Mouse (Mus musculus) heart, embryonic 12.5 days (tissue): ENCODE data around the gene Gbx1. TPM values are rescaled to one million over a fixed set of nuclear protein-coding genes. Genes with fewer than 3 reads are reported as not detected.

Source experiments
- ATAC-seq: fragments of 200-750 bp; cut with Nextera tagmentation; 2 replicates; pipeline ENCODE4 v1.8.0; 2017; ENCODE audit warnings: moderate TSS enrichment, moderate library complexity; ENCODE audit not compliant: insufficient number of reproducible peaks, low FRiP score
- H3K27ac ChIP-seq: fragments of 300-500 bp; sonication (generic); 2 replicates; pipeline ENCODE4 v1.5.1; 2016; ENCODE audit warnings: mild to moderate bottlenecking, moderate library complexity; ENCODE audit not compliant: poor library complexity, severe bottlenecking
- H3K27me3 ChIP-seq: fragments of 300-500 bp; sonication (generic); replicated peaks from 2 replicates; pipeline ENCODE4 v1.6.1; 2016; ENCODE audit warnings: mild to moderate bottlenecking, moderate library complexity
- H3K36me3 ChIP-seq: fragments of 300-500 bp; sonication (generic); 2 replicates; pipeline ENCODE4 v1.6.1; 2016; ENCODE audit warnings: mild to moderate bottlenecking, moderate library complexity
- H3K4me1 ChIP-seq: fragments of 300-500 bp; sonication (generic); replicated peaks from 2 replicates; pipeline ENCODE4 v1.6.1; 2016; ENCODE audit warnings: mild to moderate bottlenecking
- H3K4me2 ChIP-seq: fragments of 300-500 bp; sonication (generic); 2 replicates; pipeline ENCODE4 v1.6.1; 2016; ENCODE audit warnings: mild to moderate bottlenecking, moderate library complexity
- H3K4me3 ChIP-seq: fragments of 300-500 bp; sonication (generic); 2 replicates; pipeline ENCODE4 v1.5.1; 2016; ENCODE audit warnings: mild to moderate bottlenecking
- H3K9ac ChIP-seq: fragments of 300-500 bp; sonication (generic); 2 replicates; pipeline ENCODE4 v1.6.1; 2016; ENCODE audit warnings: mild to moderate bottlenecking, moderate library complexity
- H3K9me3 ChIP-seq: fragments of 300-500 bp; sonication (generic); replicated peaks from 2 replicates; pipeline ENCODE4 v1.6.1; 2016; ENCODE audit warnings: mild to moderate bottlenecking, moderate library complexity
- WGBS: fragments of 180-500 bp; shearing (Covaris S2); methylation state at CpG from one replicate; pipeline ENCODE4 v1.1.7; 2016; 5-methylcytosine and 5-hydroxymethylcytosine counted together
- polyA plus RNA-seq: library from polyadenylated mRNA; unstranded; fragments of >200 nt; fragmentation: Nextera tagmentation; extraction: Ambion mirVana; gene quantifications from 2 replicates; pipeline ENCODE4 v1.2.1, GENCODE M21; 2016

Gene Gbx1
- polyA plus RNA-seq, 1 experiment from 2014 or later = not detected

GRCm38 (mm10) chr5:24524522-24524921 lies 2.5 kb downstream of the Gbx1 start:
- Histone ChIP-seq H3K4me2 (no peak overlapping the region), H3K36me3 (no peaks in the 10 kb centered on the region), H3K9ac (no peak overlapping the region), H3K27ac (no peak overlapping the region), H3K27me3 (peaks cover 96% of the 10 kb centered on the region), H3K9me3 (no peaks in the 10 kb centered on the region), H3K4me3 (no peak overlapping the region), H3K4me1 (peaks cover 15% of the 10 kb centered on the region)
- WGBS = 12% methylated on average over 4 of the region's 4 CpGs
- no peak for ATAC-seq

GRCm38 (mm10) chr5:24523806-24524205 lies 3.2 kb downstream of the Gbx1 start:
- no peak overlapping the region for H3K27ac ChIP-seq
- no peak overlapping the region for H3K9ac ChIP-seq
- no peaks in the 10 kb centered on the region for H3K9me3 ChIP-seq
- no peak overlapping the region for H3K4me2 ChIP-seq
- 64% methylated on average over 8 of the region's 8 CpGs for WGBS
- H3K27me3 ChIP-seq = peaks cover 93% of the 10 kb centered on the region
- no peak for ATAC-seq
- H3K4me3 ChIP-seq = no peak overlapping the region
- no peaks in the 10 kb centered on the region for H3K36me3 ChIP-seq
- peaks cover 15% of the 10 kb centered on the region for H3K4me1 ChIP-seq

DNA sequence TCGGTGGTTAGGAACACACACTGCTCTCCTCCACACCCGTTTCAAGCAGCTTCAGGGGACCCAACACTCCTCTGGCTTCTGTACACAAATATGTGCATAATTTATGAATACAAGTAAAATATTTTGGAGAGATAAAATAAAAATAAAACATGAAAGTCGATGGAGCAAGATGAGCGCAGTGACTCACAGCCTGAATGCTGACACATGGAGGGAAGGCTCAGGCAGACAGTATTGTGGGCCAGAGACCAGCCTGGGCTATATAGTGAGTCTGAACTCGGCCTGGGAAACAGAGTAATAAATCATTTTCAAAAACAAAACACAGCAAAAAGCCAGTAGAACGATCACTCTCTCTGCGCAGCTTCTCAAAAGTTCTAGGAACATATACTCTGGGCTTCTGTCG lies 5.6 kb downstream of the Gbx1 start:
- ATAC-seq = no peak
- no peaks in the 10 kb centered on the region for H3K36me3 ChIP-seq
- 62% methylated on average over 8 of the region's 8 CpGs for WGBS
- H3K9ac ChIP-seq = no peak overlapping the region
- no peak overlapping the region for H3K27ac ChIP-seq
- no peaks in the 10 kb centered on the region for H3K9me3 ChIP-seq
- no peak overlapping the region for H3K4me2 ChIP-seq
- peaks cover 88% of the 10 kb centered on the region for H3K27me3 ChIP-seq
- peaks cover 6% of the 10 kb centered on the region for H3K4me1 ChIP-seq
- no peak overlapping the region for H3K4me3 ChIP-seq

- Histone ChIP-seq H3K27ac (no peak overlapping the region), H3K9me3 (peaks cover 4% of the 10 kb centered on the region; the same call in 1 of the 2 replicates), H3K4me2 (no peak overlapping the region), H3K36me3 (no peaks in the 10 kb centered on the region), H3K9ac (no peak overlapping the region), H3K4me1 (peaks cover 9% of the 10 kb centered on the region; the same call in 1 of the 2 replicates), H3K27me3 (peaks cover 16% of the 10 kb centered on the region), H3K4me3 (no peak overlapping the region)
- peak; percentile 53; the same call in 1 of the 2 replicates for ATAC-seq
- 32% methylated on average over 8 of the region's 8 CpGs for WGBS
These were observed 14.7 kb downstream of the Gbx1 start for GRCm38 (mm10) chr5:24512271-24512670.

- H3K9me3 ChIP-seq = peaks cover 4% of the 10 kb centered on the region; the same call in 1 of the 2 replicates
- no peak overlapping the region for H3K4me3 ChIP-seq
- H3K4me1 ChIP-seq = peaks cover 9% of the 10 kb centered on the region; the same call in 1 of the 2 replicates
- ATAC-seq = no peak
- no peak overlapping the region for H3K9ac ChIP-seq
- WGBS = 49% methylated on average over 11 of the region's 11 CpGs
- no peak overlapping the region for H3K27ac ChIP-seq
- H3K27me3 ChIP-seq = peaks cover 21% of the 10 kb centered on the region; the same call in 1 of the 2 replicates
- H3K4me2 ChIP-seq = no peak overlapping the region
- no peaks in the 10 kb centered on the region for H3K36me3 ChIP-seq
These were observed 16.4 kb downstream of the Gbx1 start for GRCm38 (mm10) chr5:24510635-24511034.

DNA sequence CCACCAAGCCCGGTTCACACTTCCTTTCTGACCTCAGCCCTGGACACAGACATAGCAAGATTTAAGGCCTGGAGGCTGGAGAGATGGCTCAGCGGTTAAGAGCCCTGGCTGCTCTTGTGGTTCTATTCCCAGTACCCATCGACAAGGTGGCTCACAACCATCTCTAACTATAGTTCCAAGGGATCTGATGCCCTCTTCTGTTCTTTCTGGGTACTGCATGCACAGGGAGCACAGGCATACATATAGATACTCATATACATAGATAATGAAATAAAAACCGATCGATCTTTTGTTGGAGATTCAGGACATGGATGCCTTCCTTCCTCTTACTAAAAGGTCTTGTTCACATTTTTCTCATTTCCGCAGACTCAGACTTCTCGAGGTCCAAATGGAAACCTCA lies 18.6 kb downstream of the Gbx1 start:
- H3K36me3 ChIP-seq = no peaks in the 10 kb centered on the region
- no peak overlapping the region for H3K4me3 ChIP-seq
- 86% methylated on average over 7 of the region's 7 CpGs for WGBS
- H3K27ac ChIP-seq = no peak overlapping the region
- peaks cover 4% of the 10 kb centered on the region; the same call in 1 of the 2 replicates for H3K9me3 ChIP-seq
- no peak overlapping the region for H3K4me2 ChIP-seq
- ATAC-seq = no peak
- H3K4me1 ChIP-seq = peaks cover 19% of the 10 kb centered on the region
- H3K27me3 ChIP-seq = peaks cover 36% of the 10 kb centered on the region
- H3K9ac ChIP-seq = no peak overlapping the region

DNA sequence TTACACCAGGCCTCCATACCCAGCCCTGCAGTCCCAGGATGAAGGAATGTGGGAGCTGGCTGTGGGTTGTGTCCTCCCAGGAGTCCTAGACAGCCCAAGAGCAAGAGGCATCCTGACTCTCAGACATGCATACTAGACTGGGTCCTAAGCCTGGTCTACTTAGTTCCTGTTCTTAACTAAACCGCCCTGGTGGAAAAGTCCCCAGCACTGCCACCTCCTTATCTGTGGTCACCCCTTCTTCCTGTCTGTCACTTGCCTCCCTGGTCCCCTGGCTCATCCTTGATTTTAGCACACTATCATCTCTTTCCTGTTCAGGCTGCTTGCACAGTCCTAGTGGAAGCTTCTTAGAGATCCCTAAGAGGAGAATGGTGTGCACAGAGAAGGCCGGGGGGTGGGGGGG lies 21.5 kb downstream of the Gbx1 start:
- peaks cover 41% of the 10 kb centered on the region for H3K27me3 ChIP-seq
- ATAC-seq = no peak
- WGBS = 27% methylated on average over 2 of the region's 2 CpGs

DNA sequence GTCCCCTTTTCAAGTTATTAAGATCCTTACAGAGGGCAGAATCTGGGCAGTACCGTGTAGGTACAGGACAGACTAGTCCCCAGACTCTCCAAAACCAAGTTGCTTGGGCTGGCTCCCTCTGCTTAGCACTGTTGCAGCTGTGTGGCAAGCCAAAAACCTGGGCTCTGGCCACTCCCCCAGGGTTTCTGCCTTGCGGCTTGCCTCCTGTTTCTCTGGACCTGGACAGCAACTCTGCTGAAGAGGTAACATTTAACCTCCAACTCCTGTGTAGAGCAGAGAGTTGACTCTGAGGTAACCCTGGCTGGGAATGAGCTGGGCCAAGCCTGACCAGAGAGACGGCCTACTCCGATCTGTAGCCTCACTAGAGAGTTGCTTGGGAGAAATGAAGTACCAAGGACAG lies 24.2 kb downstream of the Gbx1 start:
- Histone ChIP-seq H3K27ac (no peak overlapping the region), H3K9me3 (no peaks in the 10 kb centered on the region), H3K4me3 (no peak overlapping the region), H3K27me3 (peaks cover 41% of the 10 kb centered on the region), H3K4me2 (no peak overlapping the region), H3K4me1 (peaks cover 14% of the 10 kb centered on the region), H3K36me3 (peaks cover 47% of the 10 kb centered on the region), H3K9ac (no peak overlapping the region)
- no peak for ATAC-seq
- WGBS = 72% methylated on average over 4 of the region's 4 CpGs

More for the DNA sequence above, 21.5 kb downstream of the Gbx1 start:
- no peak overlapping the region for H3K9ac ChIP-seq
- no peak overlapping the region for H3K27ac ChIP-seq
- H3K36me3 ChIP-seq = peaks cover 19% of the 10 kb centered on the region
- H3K4me1 ChIP-seq = peaks cover 14% of the 10 kb centered on the region
- no peak overlapping the region for H3K4me2 ChIP-seq
- H3K4me3 ChIP-seq = no peak overlapping the region
- peaks cover 4% of the 10 kb centered on the region; the same call in 1 of the 2 replicates for H3K9me3 ChIP-seq

GRCm38 (mm10) chr5:24500851-24501250 lies 26.2 kb downstream of the Gbx1 start:
- Histone ChIP-seq H3K9ac (no peak overlapping the region), H3K4me3 (no peak overlapping the region), H3K27ac (no peak overlapping the region), H3K36me3 (peaks cover 64% of the 10 kb centered on the region), H3K9me3 (no peaks in the 10 kb centered on the region), H3K4me1 (peaks cover 14% of the 10 kb centered on the region), H3K27me3 (peaks cover 32% of the 10 kb centered on the region), H3K4me2 (no peak overlapping the region)
- WGBS = 86% methylated on average over 11 of the region's 11 CpGs
- ATAC-seq = no peak

- Histone ChIP-seq H3K27ac (no peak overlapping the region), H3K9ac (no peak overlapping the region), H3K9me3 (no peaks in the 10 kb centered on the region), H3K4me3 (no peak overlapping the region), H3K27me3 (peaks cover 16% of the 10 kb centered on the region), H3K36me3 (peaks cover 82% of the 10 kb centered on the region), H3K4me2 (no peak overlapping the region), H3K4me1 (0 out of 2 replicates have a peak, but pooled peaks cover 5% of the 10 kb centered on the region)
- ATAC-seq = no peak
- WGBS = 86% methylated on average over 10 of the region's 10 CpGs
These were observed 27.9 kb downstream of the Gbx1 start for GRCm38 (mm10) chr5:24499113-24499512.

GRCm38 (mm10) chr5:24497526-24497925 lies 29.5 kb downstream of the Gbx1 start:
- no peak overlapping the region for H3K9ac ChIP-seq
- H3K27ac ChIP-seq = no peak overlapping the region
- H3K4me3 ChIP-seq = no peak overlapping the region
- H3K36me3 ChIP-seq = peaks cover 95% of the 10 kb centered on the region
- H3K4me1 ChIP-seq = 0 out of 2 replicates have a peak, but pooled peaks cover 5% of the 10 kb centered on the region
- 82% methylated on average over 12 of the region's 12 CpGs for WGBS
- H3K27me3 ChIP-seq = 0 out of 2 replicates have a peak, but pooled peaks cover 6% of the 10 kb centered on the region
- no peak for ATAC-seq
- no peaks in the 10 kb centered on the region for H3K9me3 ChIP-seq
- no peak overlapping the region for H3K4me2 ChIP-seq

GRCm38 (mm10) chr5:24496756-24497155 lies 30.2 kb downstream of the Gbx1 start:
- ATAC-seq = no peak
- Histone ChIP-seq H3K4me3 (no peak overlapping the region), H3K4me2 (no peak overlapping the region), H3K27me3 (0 out of 2 replicates have a peak, but pooled peaks cover 6% of the 10 kb centered on the region), H3K4me1 (0 out of 2 replicates have a peak, but pooled peaks cover 5% of the 10 kb centered on the region), H3K9ac (no peak overlapping the region), H3K36me3 (peaks cover 98% of the 10 kb centered on the region), H3K27ac (no peak overlapping the region), H3K9me3 (no peaks in the 10 kb centered on the region)
- 69% methylated on average over 6 of the region's 6 CpGs for whole genome bisulfite sequencing
